Mouse (Mus musculus): Measurements from ENCODE around the gene Tmem88b.

- TF ChIP-seq CTCF (IDR thresholded peaks at IDR 0.05; ENCODE audit: low read depth) (no peak), EP300 (IDR thresholded peaks at IDR 0.05; ENCODE audit: low read depth) (0 out of 2 replicates have a peak, but pooled peaks have one; percentile 58)
Observed at GRCm38 (mm10) chr4:155780895-155781294, 4.8 kb downstream of the Tmem88b start.

Data from heart, postnatal 0 days (tissue).